In genomic region chr1:43496051-43496450, GRCm38 (mm10) we compare ENCODE assay signal across 20 mouse cellular contexts. TPM values are rescaled to one million over a fixed set of nuclear protein-coding genes. Genes with fewer than 3 reads are reported as not detected.
DNase-seq lines count a peak whose midpoint lies in the region; ATAC-seq and TF ChIP-seq lines count a peak whose summit lies in the region.
"Had no signal": no experiment of that assay in that cellular context is flagged by ENCODE, and none has a peak within 500 bp of the region (broad histone marks: within the 10 kb centered on the region; RNA-seq: fewer than 3 reads in every experiment).

No protein-coding gene starts in this region.

- ATAC-seq in granulocyte monocyte progenitor cell, adult 5-6 weeks (replicated peaks; ENCODE audit: poor library complexity, severe bottlenecking) = peak; percentile 11; the same call in 1 of the 2 replicates
- ATAC-seq: activated CD4-positive, CD25-positive, alpha-beta regulatory T cell, adult 4 months; forebrain, embryonic 13.5 days; forebrain, embryonic 15.5 days; forebrain, postnatal 0 days; Patski had no signal

- no peak for DNase-seq in layer of hippocampus, adult 2 months (ENCODE audit: low spot score in 2 of 2)
- no peak for DNase-seq in layer of hippocampus, adult 11-12 months (ENCODE audit: low spot score)
- peak; percentile 78 for DNase-seq in MN1 (ENCODE audit: low spot score)
- no peak for DNase-seq in kidney, adult 18-20 months
- DNase-seq: adrenal gland, adult 8-10 months; adrenal gland, postnatal 14 days; adrenal gland, postnatal 36 days; cerebellum, adult 11-12 months; cerebellum, adult 2 months; cerebellum, adult 9-10 months; cerebellum, postnatal 10 days; cerebellum, postnatal 25 days; forebrain, postnatal 0 days had no signal

- no peak overlapping the region for H3K4me3 ChIP-seq in layer of hippocampus, adult 2 months
- H3K4me3 ChIP-seq: embryonic facial prominence, embryonic 10.5 days; embryonic facial prominence, embryonic 12.5 days; forebrain, embryonic 13.5 days; forebrain, embryonic 15.5 days had no signal

- no peak for TF ChIP-seq CTCF in layer of hippocampus, adult 2 months (conservative IDR thresholded peaks at IDR 0.05)

- H3K27ac ChIP-seq in layer of hippocampus, adult 2 months = peak overlapping the region; percentile 84
- H3K27ac ChIP-seq: embryonic facial prominence, embryonic 10.5 days; embryonic facial prominence, embryonic 12.5 days; forebrain, embryonic 13.5 days; forebrain, embryonic 15.5 days had no signal

RNA-seq across cellular contexts. Expression of gene Nck2, which starts 51.7 kb away (rescaled TPM):
- 10 to 100 TPM; 55.6 to 56.3 TPM for total RNA-seq in layer of hippocampus, adult 2 months (2021)
- 14.8 and 23.3 TPM in 2 replicates for total RNA-seq in granulocyte monocyte progenitor cell, adult 5-6 weeks (2014; fragmentation: Nextera tagmentation)
- total RNA-seq in granulocyte monocyte progenitor cell, adult 5-6 weeks (2017) = 11.9 and 13.1 TPM in 2 replicates
